ENCODE assay signal across 8 mouse cellular contexts in the genomic region with DNA sequence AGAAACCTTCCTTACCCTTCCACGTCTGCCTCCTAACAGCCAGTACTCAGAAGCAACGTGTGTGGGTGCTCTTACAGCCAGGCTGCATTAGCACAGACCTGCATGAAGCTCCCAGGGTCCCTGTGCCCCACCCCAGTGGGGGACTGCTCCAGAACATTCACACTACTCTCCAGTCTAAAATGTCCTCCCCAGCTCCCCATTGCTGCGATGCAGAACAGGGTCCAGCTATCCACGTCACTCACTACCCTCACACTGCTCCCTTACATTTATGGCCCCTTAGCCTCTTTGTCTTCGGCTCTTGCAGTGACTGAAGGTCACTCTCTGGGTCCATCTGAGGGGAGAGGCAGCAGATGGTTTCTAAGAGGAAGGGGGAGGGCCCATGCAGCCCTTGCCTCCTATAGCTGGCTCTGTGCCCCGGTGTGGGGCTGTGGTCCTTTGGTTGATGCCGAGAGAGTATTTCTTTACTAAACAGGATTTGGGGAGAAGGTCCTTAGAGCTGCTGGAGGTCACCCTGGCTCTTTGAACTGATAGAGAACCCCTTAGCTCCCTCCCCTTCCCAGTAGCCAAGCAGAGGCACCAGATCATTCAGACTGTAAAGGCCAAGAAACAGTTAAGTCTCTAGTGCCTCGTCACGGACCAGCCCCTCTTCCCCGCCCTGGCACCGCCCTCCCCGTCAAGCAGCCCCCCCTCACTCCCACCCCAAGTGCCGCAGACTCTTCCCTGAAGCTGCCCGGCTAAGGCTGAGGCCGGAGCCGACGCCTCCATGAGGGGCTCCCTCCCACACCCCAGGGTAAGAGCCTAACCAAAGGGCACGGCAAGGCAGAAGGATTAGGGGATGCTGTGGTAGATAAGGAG. TPM values are rescaled to one million over a fixed set of nuclear protein-coding genes. Genes with fewer than 3 reads are reported as not detected.
A peak's percentile ranks its signal among the peaks of the same experiment; 100 is the strongest.
DNase-seq lines count a peak whose midpoint lies in the region; ATAC-seq and TF ChIP-seq lines count a peak whose summit lies in the region.

No protein-coding gene starts in this region.

- peak overlapping the region; percentile 69 for H3K9ac ChIP-seq in hindbrain, embryonic 15.5 days
- peak overlapping the region; percentile 53 for H3K9ac ChIP-seq in limb, embryonic 14.5 days (ENCODE audit: low read depth, low read length, severe bottlenecking)
- H3K9ac ChIP-seq in neural tube, embryonic 14.5 days (replicated peaks; ENCODE audit: low read depth, low read length), result peak overlapping the region; percentile 58

- H3K4me2 ChIP-seq in hindbrain, embryonic 15.5 days, result peak overlapping the region; percentile 68
- H3K4me2 ChIP-seq in limb, embryonic 14.5 days (replicated peaks; ENCODE audit: low read depth, low read length, severe bottlenecking), result peak overlapping the region; percentile 64
- peak overlapping the region; percentile 92 for H3K4me2 ChIP-seq in neural tube, embryonic 14.5 days (ENCODE audit: low read depth, low read length)

- H3K27me3 ChIP-seq in hindbrain, embryonic 15.5 days, result no peaks in the 10 kb centered on the region
- peaks cover 26% of the 10 kb centered on the region for H3K27me3 ChIP-seq in limb, embryonic 14.5 days (ENCODE audit: control insufficient read depth, insufficient read depth, low read length)
- H3K27me3 ChIP-seq in neural tube, embryonic 14.5 days (ENCODE audit: control insufficient read depth, insufficient read depth, low read length), result no peaks in the 10 kb centered on the region

- DNase-seq in ovary, postnatal 36 days (ENCODE audit: low spot score), result peak; percentile 47
- DNase-seq in ovary, adult 18-20 months (ENCODE audit: low spot score), result no peak
- DNase-seq in cerebellum, adult 9-11 months, result peak; percentile 87
- peak; percentile 50 for DNase-seq in gastrocnemius, adult 18-20 months (ENCODE audit: low spot score)
- DNase-seq in limb, embryonic 14.5 days (ENCODE audit: low spot score), result peak; percentile 78
- DNase-seq in thymus, postnatal 0 days (ENCODE audit: low spot score), result no peak

- ATAC-seq in hindbrain, embryonic 15.5 days (ENCODE audit: low FRiP score, low read depth), result peak; percentile 88
- peak; percentile 85 for ATAC-seq in limb, embryonic 14.5 days (ENCODE audit: low FRiP score, low read depth)
- ATAC-seq in neural tube, embryonic 14.5 days (ENCODE audit: low read depth), result peak; percentile 86

- no peak for TF ChIP-seq POLR2A in limb, embryonic 14.5 days (IDR thresholded peaks at IDR 0.05; ENCODE audit: borderline replicate concordance, extremely low read depth, insufficient read depth, insufficient read length)

- peak overlapping the region; percentile 86 for H3K27ac ChIP-seq in hindbrain, embryonic 15.5 days (replicated peaks)
- H3K27ac ChIP-seq in limb, embryonic 14.5 days (replicated peaks; ENCODE audit: low read depth, low read length), result no peak overlapping the region
- H3K27ac ChIP-seq in neural tube, embryonic 14.5 days (ENCODE audit: low read depth, low read length), result peak overlapping the region; percentile 82

- peak overlapping the region; percentile 63 for H3K4me3 ChIP-seq in hindbrain, embryonic 15.5 days
- peak overlapping the region; percentile 49 for H3K4me3 ChIP-seq in limb, embryonic 14.5 days (replicated peaks; ENCODE audit: low read length)
- H3K4me3 ChIP-seq in neural tube, embryonic 14.5 days (ENCODE audit: low read depth, low read length), result peak overlapping the region; percentile 59

- no peaks in the 10 kb centered on the region for H3K9me3 ChIP-seq in hindbrain, embryonic 15.5 days
- no peaks in the 10 kb centered on the region for H3K9me3 ChIP-seq in limb, embryonic 14.5 days (ENCODE audit: control insufficient read depth, low read length)
- no peaks in the 10 kb centered on the region for H3K9me3 ChIP-seq in neural tube, embryonic 14.5 days (ENCODE audit: control insufficient read depth, low read length)

- WGBS in hindbrain, embryonic 15.5 days, result under 1% methylated on average over 18 of the region's 18 CpGs
- 2% methylated on average over 17 of the region's 18 CpGs for WGBS in limb, embryonic 14.5 days
- WGBS in neural tube, embryonic 14.5 days, result 1% methylated on average over 18 of the region's 18 CpGs

- H3K36me3 ChIP-seq in hindbrain, embryonic 15.5 days, result peaks cover 15% of the 10 kb centered on the region
- peaks cover 8% of the 10 kb centered on the region; the same call in 1 of the 2 replicates for H3K36me3 ChIP-seq in limb, embryonic 14.5 days (ENCODE audit: control insufficient read depth, insufficient read depth, low read length)
- H3K36me3 ChIP-seq in neural tube, embryonic 14.5 days (ENCODE audit: control insufficient read depth, insufficient read depth, low read length), result peaks cover 8% of the 10 kb centered on the region

- H3K4me1 ChIP-seq in hindbrain, embryonic 15.5 days (replicated peaks), result peaks cover 59% of the 10 kb centered on the region
- H3K4me1 ChIP-seq in limb, embryonic 14.5 days (ENCODE audit: control insufficient read depth, insufficient read depth, low read length), result peaks cover 19% of the 10 kb centered on the region
- peaks cover 42% of the 10 kb centered on the region for H3K4me1 ChIP-seq in neural tube, embryonic 14.5 days (ENCODE audit: control insufficient read depth, insufficient read depth, low read length)

RNA-seq across cellular contexts. Expression of gene Map1a, which starts 5.6 kb away (rescaled TPM):
- total RNA-seq in gastrocnemius, adult 18-20 months (2021), result 10 to 100 TPM in 1 of 2 experiments, 1 to 10 TPM in 1; 4.7 to 13.4 TPM
- polyA plus RNA-seq in hindbrain, embryonic 15.5 days (2015; fragmentation: Nextera tagmentation; extraction: Ambion mirVana), result 31.2 and 46.4 TPM in 2 replicates
- 7.1 and 7.6 TPM in 2 replicates for polyA plus RNA-seq in limb, embryonic 14.5 days (2012; rRNA removed)
- 7.8 and 9.3 TPM in 2 replicates for polyA plus RNA-seq in limb, embryonic 14.5 days (2014; fragmentation: Nextera tagmentation; extraction: Ambion mirVana)
- polyA plus RNA-seq in neural tube, embryonic 14.5 days (2014; fragmentation: Nextera tagmentation; extraction: Ambion mirVana), result 39.7 and 65.1 TPM in 2 replicates
- 0.28 and 0.39 TPM in 2 replicates for polyA plus RNA-seq in thymus, postnatal 0 days (2015; fragmentation: Nextera tagmentation; extraction: Ambion mirVana)

RNA-seq across cellular contexts. Expression of gene Trp53bp1, which starts 23.8 kb away (rescaled TPM):
- total RNA-seq in gastrocnemius, adult 18-20 months (2021), result 10 to 100 TPM; 17.3 to 22.7 TPM
- polyA plus RNA-seq in hindbrain, embryonic 15.5 days (2015; fragmentation: Nextera tagmentation; extraction: Ambion mirVana), result 148 and 171 TPM in 2 replicates
- 67.7 and 75.6 TPM in 2 replicates for polyA plus RNA-seq in limb, embryonic 14.5 days (2012; rRNA removed)
- 51.2 and 67.2 TPM in 2 replicates for polyA plus RNA-seq in limb, embryonic 14.5 days (2014; fragmentation: Nextera tagmentation; extraction: Ambion mirVana)
- 161 and 185 TPM in 2 replicates for polyA plus RNA-seq in neural tube, embryonic 14.5 days (2014; fragmentation: Nextera tagmentation; extraction: Ambion mirVana)
- 23.0 and 24.3 TPM in 2 replicates for polyA plus RNA-seq in thymus, postnatal 0 days (2015; fragmentation: Nextera tagmentation; extraction: Ambion mirVana)

Comparison
In these comparisons a context has a peak if more than half of its experiments do, and no peak if none do; other contexts are left out.
1. DNase-seq: peak in ovary, postnatal 36 days (single experiment), cerebellum, adult 9-11 months (single experiment), gastrocnemius, adult 18-20 months (single experiment) and limb, embryonic 14.5 days (single experiment); none in ovary, adult 18-20 months (single experiment) and thymus, postnatal 0 days (single experiment).
2. Peak in every context shown above with its lines, with median percentiles within 50 percentile points of each other: ATAC-seq, H3K4me2 ChIP-seq, H3K4me3 ChIP-seq and H3K9ac ChIP-seq.